Mouse (Mus musculus) lung, postnatal 0 days (tissue): ENCODE measurements around the gene Cacna2d3.

Source experiments
- CTCF ChIP-seq: IDR thresholded peaks from 2 replicates; pipeline ENCODE4 v1.5.1; 2016; ENCODE audit warnings: antibody characterized with exemption, mild to moderate bottlenecking
- EP300 ChIP-seq: IDR thresholded peaks from 2 replicates; pipeline ENCODE4 v1.6.1; 2016; ENCODE audit warnings: antibody characterized with exemption, mild to moderate bottlenecking, control low read depth

DNA sequence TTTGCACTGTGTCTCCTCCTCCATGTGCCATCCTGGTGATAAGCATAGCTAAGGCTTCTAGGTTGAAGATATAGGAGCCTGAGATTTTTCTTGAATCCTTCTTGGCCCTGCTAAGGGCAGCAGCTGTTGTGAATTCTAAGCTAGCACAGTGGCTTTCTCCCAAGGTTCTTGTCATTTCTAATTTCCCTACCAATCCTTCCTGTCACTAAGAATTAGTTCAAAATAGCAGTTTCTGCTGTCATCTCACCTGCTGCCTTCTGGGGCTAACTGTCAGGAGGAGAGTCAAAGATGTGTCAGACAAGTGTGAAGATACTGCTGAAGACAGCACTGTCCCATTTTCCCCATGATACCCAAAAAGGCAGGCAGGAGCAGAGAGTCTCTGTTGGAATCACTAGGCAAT is 525.5 kb downstream of the Cacna2d3 start:
- no peak for TF ChIP-seq EP300
- no peak for TF ChIP-seq CTCF
